Mouse (Mus musculus) adrenal gland, adult 2 months (tissue): Measurements from ENCODE around the gene Robo1. TPM values are rescaled to one million over a fixed set of nuclear protein-coding genes. Genes with fewer than 3 reads are reported as not detected.

Experiments used
- DNase-seq: peaks from one replicate; pipeline ENCODE4 v3.0.0; 2021
- polyA plus RNA-seq: library from polyadenylated mRNA; depleted of rRNA; stranded (reverse); fragments of >200 nt; gene quantifications from 2 replicates; pipeline ENCODE4 v1.2.3, GENCODE M21; 2012
- total RNA-seq, 2 experiments: library from RNA; stranded (reverse); gene quantifications; 2 replicates each; pipeline ENCODE4 v1.2.3; 2021

Robo1 gene
- total and polyA plus RNA-seq, 3 experiments, result 83.7 to 154 (median 119) TPM

- DNase-seq, result no peak
Observed at GRCm38 (mm10) chr16:72934908-72935307, 626.8 kb downstream of the Robo1 start.

- no peak for DNase-seq
Observed at GRCm38 (mm10) chr16:72937183-72937582, 629.1 kb downstream of the Robo1 start.

GRCm38 (mm10) chr16:72939862-72940261 lies 631.8 kb downstream of the Robo1 start:
- no peak for DNase-seq

GRCm38 (mm10) chr16:72940786-72941185 lies 632.7 kb downstream of the Robo1 start:
- DNase-seq, result no peak

DNA sequence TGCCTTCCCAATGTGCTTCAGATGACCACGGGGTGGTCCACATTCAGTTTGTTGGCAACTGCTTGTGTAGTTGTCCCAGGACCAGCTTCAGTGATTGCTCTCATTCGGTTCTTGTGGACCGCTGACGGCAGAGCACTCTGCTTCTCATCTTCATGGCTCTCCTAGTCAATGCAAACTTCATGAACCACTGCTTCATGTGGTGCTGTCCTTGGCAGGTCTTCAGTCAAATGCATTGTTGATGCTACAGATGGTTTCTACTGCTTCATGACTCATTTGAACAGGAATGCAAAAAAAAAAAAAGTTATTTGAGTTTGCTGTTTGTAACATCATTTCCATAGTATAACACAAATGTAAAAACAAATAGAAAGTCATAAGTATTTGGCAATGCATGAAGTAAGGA lies 636.3 kb downstream of the Robo1 start:
- DNase-seq, result no peak

DNA sequence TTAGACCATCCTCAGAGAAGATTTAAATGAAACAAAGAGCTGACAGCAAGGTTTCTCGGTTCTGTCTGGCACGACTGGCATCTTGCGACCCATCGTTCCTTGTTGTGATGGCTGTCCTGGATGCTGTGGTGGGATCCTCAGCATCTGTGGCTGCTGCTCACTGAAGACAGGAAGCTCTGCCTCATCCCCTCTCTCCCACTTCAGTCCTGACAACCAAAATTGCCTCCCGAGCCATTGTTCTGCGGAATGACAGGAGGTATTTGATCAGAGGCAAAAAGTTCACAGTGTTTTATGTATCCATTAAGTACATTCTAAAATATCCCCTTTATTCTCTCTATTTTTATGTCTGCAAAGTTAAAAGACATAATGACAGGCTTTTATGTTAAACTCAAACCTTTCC lies 643.9 kb downstream of the Robo1 start:
- DNase-seq, result no peak

- DNase-seq, result no peak
Observed at GRCm38 (mm10) chr16:72959018-72959702, 651.1 kb downstream of the Robo1 start.

DNA sequence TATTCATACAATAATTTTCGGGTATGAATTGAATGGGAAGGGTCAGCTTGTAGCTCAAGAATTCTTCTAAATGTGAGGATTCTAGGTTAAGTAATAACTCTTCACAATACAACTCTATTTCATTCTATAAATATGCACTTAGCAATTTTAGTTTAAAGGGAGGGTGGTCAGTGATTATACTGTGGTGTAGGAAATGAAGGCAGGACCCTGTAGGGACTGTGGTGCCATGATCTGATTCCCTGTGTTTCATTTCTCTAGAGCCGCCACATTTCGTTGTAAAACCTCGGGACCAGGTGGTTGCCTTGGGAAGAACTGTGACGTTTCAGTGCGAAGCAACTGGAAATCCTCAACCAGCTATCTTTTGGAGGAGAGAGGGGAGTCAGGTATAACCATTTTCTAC lies 651.7 kb downstream of the Robo1 start:
- no peak for DNase-seq

- no peak for DNase-seq
Observed at GRCm38 (mm10) chr16:72963782-72964181, 655.7 kb downstream of the Robo1 start.

DNA sequence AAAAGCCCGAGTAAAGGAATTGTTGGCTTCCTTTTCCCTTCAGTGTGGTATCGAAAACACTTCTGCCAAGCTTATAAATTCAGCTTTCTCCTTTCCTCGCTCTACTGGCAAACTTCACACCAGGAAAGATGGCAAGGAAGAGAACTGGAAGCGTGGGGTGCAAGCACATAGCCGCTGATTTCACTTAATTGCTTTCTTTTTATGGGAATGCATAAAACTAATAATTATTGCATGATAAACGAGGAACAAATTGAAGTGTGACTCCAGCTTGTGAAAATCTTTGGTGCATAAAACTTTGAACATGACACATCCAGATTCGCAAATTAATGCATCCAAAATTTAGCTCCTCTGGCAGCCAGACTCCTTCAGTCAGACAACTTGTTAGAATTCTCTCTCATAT lies 659.4 kb downstream of the Robo1 start:
- DNase-seq, result no peak

GRCm38 (mm10) chr16:72969990-72970389 lies 661.9 kb downstream of the Robo1 start:
- DNase-seq, result peak; percentile 42

GRCm38 (mm10) chr16:72973685-72974084 lies 665.6 kb downstream of the Robo1 start:
- DNase-seq, result no peak

DNA sequence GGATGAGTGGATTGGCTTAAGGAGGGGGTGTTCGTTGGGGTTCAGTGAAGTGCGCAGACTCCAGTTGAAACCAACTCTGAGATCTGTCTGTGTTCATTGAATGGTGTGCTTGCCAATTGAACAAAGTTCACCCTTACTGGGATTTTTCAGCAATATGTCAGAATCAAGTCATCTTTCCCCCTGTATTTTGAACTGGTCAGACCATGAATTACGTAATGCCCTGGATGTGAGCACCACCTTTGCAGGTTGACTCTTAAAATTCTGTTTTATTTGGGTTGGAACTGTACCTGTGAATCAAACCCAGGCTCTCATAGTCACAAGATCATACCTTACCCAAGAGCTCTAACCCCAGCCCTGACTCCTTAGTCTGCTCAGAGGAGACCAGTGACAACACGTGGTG lies 666.6 kb downstream of the Robo1 start:
- no peak for DNase-seq

DNA sequence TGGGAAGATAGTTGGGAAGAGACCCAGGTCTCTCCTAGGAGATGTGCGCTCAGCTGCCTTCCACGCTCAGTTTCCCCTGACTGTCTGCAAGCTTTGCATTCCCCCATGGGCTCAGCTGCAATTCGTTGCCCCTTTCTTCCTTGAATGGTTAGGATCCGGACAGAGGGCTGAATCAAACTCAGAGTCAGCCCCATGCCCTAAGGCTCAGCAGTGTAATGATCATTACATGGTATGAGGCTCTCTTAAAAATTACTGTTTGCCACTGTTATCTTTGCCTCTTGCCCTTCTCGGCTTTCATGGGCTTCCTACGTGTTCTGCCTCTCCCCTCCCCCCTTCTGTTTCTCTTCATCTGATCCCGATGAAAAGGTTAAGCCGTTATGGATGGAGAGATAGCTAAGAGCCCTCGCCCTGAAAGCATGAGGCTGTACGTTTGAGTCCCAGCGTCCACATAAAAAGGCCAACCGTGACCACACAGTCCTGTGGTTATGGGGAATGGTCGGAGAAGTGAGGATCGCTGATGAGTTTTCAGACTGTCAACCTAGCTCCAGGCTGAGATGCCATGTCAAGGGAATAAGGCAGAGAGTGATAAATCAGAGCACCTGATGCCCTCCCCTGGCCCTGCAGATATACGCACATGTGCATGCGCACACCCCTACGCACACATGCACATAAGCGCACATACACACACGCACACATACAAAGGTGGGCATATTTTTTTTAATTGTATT lies 668.9 kb downstream of the Robo1 start:
- DNase-seq, result no peak

DNA sequence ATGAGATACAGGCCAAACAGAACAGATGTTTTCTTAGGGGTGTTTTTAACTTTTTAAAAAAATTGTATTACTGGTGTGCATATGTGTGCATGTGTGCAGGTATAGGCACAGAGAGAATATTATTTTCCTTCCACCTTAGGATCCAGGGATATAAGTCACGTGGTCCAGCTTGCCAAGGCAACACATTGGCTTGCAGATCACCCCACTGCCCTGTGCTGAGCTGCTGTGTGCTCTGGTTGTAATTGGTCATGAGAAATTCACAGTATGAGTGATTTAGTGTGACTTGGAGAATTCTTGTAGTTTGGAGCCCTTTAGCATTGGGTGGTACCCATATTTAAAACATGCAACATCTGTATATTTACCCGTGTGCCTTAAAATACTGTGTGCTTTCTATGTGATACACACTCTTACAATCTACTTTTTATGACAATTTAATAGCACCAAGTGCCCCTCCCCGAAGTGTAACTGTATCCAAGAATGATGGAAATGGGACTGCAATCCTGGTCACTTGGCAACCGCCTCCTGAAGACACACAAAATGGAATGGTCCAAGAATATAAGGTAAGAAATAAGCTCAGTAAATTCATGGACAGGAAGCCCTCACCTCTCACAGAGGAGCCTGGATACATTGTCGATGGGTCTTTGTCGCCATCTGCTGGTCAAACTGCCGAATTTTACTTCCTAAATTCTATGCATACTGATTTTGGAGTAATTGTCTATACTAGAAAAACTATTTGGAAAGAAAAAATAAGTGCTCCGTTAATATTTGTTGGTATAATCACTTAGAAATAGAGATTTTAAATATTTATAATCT lies 671.5 kb downstream of the Robo1 start:
- peak; percentile 60 for DNase-seq

DNA sequence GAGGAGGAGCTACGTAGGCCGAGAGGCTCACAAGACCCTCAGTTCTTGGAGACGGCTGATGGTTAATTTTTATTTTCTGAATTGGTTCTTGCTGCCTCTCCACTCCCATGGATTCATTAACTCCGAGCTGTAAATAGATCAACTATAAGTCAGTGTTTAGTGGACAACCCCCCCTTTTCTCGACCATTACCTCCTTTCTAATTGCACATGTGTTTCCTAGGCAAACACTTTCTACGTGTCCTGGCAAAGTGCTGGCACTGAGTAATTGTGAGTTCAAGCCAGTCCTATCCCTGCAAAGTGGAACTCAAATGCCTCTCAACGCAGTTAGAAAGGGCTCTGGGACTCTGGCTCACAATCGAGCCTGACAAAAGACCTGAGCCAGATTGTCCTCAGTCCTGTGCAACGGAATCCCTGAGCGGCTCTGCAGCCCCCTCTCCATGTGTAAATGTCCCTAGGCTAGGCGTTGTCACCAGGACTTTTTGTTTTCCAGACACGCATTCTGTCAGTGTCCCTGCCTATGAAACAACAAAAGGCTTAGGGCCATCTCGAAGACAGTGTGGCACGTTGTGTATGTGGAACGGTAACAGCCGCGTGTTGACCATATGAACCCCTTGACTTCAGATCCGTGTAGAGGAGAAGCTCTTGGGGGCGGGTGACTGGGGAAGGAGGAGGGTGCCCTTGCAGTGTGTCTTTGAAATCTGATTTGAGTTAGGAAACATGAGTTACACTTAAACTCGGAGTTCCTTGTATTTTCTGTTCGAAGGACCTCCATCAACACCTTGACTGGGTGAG lies 682.5 kb downstream of the Robo1 start:
- DNase-seq, result no peak

GRCm38 (mm10) chr16:72993189-72993588 lies 685.1 kb downstream of the Robo1 start:
- DNase-seq, result no peak

- no peak for DNase-seq
Observed at GRCm38 (mm10) chr16:72993594-72993993, 685.5 kb downstream of the Robo1 start.

GRCm38 (mm10) chr16:72995251-72995954 lies 687.3 kb downstream of the Robo1 start:
- DNase-seq, result peak; percentile 26

- DNase-seq, result no peak
Observed at GRCm38 (mm10) chr16:72995955-72996535, 687.9 kb downstream of the Robo1 start.

DNA sequence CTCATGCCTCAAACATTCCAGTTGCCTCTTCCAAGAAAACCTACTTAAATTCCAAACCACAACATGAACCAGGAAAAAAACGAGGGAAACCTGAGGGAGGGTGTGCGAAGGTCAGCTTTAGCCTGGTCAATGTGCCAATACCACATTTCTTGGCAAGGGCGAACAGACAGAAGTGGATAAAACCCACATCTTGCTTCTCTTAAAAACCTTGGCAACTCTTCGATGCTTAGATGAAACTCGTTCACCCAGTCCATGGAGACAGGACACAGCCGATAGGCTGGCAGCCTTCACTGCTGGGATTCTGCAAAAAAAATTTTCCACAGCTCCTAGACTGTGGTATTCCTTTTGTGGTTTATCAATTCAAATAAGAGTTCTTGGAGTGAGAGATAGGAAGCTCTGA lies 690.6 kb downstream of the Robo1 start:
- no peak for DNase-seq
